Mouse (Mus musculus) embryo, embryonic 10.5 days (tissue): ENCODE measurements around the gene Capn11.

Experiments
- DNase-seq: peaks from one replicate; pipeline ENCODE4 v3.0.0-alpha.2; 2015; ENCODE audit warnings: low spot score

The Capn11 gene

DNA sequence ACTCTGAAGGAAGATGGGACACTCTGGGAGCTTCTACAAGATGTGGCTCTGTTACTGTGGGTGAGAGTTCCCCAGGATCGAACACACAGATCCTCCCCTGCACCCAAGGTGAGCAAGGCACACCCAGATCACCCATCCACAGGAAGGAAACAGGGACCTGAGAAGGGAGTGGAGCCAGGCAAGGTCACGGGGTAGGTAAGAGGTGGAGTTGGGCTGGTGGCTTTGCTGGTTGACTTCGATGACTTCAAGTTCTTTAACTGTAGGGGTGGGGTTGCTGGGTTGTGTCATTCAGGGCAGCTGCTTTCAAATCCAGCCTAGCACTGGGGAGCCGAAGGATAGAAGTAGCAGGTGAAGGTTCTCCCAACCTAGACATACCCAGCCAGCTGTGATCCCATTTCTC lies 23.7 kb upstream of the Capn11 start:
- no peak for DNase-seq

DNA sequence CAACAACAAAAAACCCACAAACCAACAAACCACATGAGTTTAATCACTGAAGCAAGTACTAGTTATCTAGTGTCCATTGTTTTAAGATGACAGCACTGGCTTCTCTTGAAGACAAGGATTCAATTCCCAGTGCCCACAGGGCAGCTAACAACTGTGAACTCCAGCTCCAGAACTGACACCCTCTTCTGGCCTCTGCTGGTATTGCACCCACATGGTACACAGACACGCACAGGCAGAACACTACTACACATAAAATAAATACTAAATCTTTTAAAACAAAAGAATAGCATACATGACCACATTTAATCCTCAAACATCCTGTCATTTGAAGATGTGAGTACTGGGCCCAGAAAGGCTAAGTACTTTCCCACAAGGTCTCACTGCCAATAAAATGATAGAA lies 22.5 kb upstream of the Capn11 start:
- peak; percentile 31 for DNase-seq

DNA sequence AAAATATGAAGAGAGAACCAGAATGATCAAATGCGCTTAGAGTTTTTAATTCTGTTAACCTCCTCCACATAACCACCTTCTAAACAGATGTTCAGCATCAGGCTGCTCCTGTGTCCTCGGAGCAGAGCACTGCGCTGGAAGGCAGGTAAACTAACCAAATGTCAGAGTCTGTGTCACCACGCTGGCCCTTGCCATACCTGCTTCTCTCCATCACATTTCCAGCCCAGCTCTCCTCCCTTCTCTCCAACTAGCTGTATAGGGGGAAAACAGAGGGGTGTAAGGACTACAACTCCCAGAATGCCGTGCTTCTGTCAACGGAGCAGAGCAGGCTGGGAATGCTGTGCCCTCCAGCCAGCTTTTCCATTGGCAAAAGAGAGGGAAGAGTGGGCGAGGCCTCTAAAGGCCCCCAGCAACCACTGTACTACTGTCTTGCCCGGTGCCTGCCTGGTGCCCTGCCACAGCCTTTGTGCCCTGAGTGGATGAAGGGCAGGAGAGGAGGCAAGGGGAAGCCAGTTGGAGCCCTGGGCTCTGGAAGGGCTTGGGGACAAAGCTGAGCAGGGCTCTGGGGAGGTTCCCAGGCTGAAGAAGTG lies 21.4 kb upstream of the Capn11 start:
- DNase-seq: peak; percentile 76

DNA sequence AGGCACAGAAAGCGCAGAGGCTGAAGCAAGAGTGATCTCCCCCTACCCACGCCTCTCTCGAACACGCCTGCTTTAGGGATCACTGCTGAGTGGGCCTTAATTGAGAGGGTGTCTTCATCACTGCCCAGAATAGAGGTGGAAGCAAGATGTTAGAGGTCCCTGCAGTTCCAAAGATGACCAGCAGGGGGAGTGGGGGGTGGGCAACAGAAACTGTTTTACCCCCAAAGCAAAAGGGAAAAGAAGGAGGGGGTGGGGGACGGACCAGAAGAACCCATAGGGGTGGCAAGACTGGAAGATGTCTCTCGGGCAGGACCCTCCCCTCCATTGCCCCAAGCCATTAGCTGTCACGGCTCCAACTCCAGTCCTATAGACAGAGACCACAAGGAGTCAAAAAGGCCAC lies 19.0 kb upstream of the Capn11 start:
- peak; percentile 68 for DNase-seq

DNA sequence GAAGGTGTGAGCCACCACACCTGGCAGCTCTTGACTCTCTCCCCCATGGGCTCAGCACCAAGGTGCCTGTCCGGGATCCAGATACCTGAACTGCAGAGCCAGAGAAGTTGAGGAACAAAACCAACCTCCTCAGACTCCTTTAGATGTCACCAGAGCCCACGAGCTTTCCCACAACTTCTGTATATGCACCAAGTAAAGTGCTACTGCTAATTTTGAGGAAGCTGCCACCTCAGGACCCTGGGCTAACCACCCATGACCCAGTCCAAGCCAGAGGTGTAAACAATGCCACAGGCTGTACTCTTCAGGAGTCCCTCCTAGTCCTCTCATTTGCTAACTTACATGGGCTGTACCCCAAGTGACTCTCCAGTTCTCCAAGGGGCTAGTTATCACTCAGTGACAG lies 13.5 kb upstream of the Capn11 start:
- no peak for DNase-seq

DNA sequence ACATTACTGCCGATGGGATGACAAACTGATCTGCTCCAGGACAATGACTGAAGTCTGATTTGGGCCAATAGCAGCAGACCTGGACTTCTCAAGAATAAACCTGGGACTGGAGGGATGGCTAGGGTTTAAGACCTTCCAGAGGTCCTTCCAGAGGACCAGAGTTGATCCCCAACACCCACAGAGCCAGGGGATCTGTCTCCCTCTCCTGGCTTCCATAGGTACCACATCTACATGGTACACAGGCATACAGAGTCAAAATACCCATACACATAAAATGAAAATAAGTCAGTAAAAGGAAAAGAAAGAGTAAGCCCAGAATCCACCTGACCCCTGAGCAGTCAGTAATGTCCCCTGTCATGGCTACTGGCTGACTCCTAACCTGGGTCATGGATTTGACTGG lies 12.7 kb upstream of the Capn11 start:
- peak; percentile 35 for DNase-seq

DNA sequence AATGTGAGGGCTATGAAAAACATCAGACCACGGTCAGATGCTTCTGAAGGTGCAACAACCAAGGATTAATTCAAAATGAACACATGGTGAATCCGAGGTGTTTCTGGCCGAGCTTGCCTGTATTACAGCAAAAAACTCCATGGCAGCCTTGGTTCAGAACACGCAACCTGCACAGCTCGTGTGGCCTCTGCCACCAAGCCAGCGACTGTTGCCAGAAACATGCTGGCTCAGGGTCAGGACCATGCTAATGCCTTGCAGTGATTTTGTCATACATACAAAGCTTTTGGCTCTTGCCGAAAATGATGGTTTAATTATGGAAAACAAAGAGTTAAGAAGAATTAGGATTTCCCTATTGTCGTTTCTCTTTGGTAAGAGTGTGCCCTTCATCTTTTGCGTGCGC lies 8.9 kb upstream of the Capn11 start:
- no peak for DNase-seq

DNA sequence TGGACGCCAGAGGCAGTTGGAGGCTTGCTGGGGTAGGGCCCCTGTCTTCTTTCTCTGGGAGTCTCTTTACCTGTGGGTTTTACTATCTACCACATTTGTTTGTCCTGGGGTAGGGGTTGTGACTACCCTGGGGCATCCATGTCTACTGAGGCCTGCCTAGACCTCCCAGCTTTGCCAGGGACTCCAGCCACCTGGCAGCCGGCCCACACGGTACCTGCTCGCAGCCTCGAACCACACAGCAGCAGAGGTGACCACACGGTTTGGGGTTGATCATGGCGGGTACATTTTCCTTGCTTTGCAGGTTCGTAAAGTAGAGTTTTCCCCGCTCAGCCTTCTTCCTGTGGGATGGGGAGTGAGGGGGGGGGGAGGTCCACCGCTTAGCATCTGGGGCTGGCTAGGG lies 8.4 kb upstream of the Capn11 start:
- DNase-seq: no peak

DNA sequence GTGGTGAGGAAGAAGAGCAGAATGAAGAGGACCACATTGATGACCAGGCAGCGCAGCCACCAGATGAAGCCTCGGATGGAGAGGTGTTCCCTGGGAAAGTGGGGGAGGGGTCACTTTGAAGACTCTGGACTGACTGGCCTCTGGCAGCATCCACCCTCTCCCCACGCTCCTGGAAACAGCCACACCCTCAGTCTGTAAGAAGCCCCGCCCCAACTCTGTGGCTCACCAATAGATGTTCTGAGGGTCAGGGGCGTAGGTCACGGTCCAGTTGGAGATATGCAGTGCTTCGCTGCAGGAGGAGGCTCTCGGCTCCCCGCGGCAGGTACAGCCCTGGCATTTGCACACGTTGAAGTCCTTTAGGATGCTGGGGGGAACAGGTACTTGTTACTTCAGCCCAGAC lies 7.0 kb upstream of the Capn11 start:
- DNase-seq: no peak

DNA sequence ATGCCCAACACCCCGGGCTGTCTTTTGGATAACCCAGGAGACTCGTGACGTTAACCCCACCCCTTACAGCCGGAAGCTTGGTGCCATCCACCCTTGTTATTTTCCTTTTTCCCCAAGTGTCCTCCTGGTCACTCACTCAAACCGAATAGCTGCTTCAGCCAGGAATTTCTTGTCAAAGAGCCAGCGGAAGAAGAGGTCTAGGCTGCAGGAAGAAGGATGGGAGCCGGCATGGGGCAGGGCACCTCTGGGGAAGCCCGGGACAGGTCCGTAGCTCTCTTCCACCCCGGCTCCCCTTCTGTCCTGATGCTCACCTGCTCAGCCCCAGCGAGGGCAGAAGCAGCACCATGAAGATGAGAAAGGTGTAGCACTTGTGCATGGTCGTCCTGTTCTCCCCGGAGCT lies 5.5 kb upstream of the Capn11 start:
- no peak for DNase-seq

DNA sequence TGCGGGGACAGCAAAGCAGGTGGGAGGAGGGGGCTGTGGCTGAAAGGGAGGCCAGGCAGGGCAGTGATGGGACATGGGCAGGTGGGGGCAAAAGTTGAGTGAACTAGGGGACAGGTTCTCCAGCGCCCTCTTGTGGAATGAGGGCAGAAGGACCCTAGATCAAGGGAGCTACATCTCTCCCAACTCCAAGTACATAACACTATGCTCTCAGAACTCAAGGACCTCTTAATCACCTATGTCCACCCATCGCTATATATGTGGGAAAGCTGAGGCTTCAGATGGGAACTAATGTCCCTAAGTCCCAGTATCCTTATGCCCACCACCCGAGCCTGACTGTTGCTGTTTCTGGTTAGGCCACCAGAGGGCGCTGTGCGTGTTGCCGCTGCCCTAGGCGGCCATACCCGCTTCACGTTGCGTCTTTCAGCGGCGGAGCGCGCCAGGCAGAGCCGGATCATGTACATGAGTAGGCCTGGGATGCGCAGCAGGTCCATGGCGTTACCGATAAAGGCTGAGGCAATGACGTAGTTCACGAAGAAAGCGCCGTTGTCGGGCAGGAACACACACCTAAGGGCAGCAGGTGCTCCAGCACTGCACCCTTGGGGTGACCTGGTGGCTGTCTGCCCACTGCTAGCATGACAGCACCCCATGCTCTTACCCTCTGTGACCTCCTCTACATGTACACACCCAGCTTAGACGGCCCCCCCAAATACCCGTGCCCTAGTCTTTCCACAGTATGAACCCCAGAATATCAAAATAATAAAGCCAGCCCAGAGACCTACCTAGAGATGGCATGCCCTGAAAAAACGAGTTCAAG lies 4.2 kb upstream of the Capn11 start:
- peak; percentile 82 for DNase-seq

DNA sequence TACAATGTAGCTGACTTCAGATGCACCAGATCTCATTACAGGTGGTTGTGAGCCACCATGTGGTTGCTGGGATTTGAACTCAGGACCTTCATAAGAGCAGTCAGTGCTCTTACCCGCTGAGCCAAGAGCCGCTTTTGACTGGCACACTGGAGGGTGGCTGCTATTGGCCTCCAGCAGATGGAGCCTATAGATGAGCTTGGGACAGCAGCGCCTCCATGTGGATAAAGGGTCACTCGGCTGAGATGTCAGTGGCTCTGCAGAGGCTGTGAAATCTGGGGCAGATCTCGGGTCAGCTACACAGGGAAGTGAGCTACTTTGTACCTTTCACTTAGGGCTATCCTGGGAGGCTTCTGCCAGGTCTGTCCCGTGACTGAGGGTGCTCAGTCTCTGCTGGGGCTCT lies 3.3 kb downstream of the Capn11 start:
- DNase-seq: peak; percentile 50

DNA sequence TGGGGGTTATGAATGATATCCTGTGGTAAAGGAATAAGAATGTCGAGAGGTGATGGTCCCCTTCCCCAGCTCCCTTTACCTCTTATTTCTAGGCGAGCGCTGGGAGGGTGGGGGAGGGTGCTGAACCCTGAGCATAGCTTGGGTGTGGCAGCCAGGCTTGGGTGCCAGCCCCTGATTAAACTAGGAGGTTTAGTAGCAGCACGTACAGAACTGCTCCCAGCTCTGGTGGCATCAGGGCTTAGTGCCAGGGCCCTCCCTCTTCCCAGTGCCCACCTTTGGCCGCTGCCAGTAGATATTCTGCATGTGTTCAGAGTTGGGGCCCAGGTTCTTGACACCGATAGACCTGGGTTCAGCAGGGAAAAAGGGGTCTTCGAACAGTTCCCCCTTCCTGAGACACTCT lies 5.9 kb downstream of the Capn11 start:
- DNase-seq: no peak

DNA sequence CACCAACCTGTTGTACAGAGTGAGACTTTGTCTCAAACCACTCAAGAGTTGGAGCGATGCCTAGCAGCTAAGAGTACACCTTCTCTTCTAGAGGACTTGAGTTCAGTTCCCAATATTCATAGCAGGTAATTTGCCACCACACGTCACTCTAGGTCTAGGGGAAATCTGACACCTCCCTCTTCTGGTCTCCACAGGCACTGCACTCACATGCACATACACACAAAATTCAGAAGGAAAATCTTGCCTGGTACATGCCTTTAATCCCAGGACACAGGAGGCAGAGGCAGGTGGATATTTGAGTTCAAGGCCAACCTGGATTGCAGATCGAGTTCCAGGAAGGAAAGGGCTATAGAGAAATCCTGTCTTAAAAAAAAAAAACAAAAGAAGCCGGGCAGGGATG lies 14.9 kb downstream of the Capn11 start:
- DNase-seq: no peak

DNA sequence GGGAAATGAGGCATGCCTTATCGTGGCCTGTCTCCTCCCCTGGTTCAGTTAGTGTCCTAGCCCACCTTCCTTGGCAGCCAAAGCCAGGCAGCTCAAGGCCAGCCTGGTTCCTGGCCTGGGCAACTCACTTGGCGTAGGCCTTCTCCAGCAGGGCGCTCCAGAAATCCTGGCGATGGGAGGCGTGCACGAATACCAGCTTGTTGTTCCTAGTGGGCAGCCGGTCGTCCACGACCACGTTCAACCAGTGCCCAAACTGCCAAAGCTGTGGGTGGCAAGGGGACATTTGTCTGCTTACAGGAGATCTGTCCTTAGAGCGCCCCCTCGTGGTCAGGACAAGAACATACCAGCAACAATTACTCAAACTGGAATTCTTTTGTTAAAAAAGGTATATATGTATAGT lies 16.4 kb downstream of the Capn11 start:
- DNase-seq: peak; percentile 82

DNA sequence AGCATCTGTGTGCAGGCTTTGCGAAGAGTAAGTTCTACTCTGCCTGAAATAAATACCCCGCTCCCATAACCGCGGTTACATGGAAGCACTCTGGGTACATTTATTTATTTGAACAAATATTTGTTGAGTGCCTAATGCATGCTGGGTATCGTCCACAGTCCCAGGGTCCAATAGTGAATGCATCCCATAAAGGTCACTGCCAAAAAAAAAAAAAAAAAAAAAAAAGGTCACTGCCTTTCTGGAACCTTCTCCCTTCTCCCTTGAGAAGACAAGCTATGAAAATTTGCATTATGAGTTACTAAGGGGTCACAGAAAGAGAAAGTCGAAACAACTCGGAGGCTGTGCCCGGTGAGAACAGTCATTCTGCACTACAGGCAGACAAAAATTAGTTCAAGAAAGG lies 17.1 kb downstream of the Capn11 start:
- DNase-seq: no peak

DNA sequence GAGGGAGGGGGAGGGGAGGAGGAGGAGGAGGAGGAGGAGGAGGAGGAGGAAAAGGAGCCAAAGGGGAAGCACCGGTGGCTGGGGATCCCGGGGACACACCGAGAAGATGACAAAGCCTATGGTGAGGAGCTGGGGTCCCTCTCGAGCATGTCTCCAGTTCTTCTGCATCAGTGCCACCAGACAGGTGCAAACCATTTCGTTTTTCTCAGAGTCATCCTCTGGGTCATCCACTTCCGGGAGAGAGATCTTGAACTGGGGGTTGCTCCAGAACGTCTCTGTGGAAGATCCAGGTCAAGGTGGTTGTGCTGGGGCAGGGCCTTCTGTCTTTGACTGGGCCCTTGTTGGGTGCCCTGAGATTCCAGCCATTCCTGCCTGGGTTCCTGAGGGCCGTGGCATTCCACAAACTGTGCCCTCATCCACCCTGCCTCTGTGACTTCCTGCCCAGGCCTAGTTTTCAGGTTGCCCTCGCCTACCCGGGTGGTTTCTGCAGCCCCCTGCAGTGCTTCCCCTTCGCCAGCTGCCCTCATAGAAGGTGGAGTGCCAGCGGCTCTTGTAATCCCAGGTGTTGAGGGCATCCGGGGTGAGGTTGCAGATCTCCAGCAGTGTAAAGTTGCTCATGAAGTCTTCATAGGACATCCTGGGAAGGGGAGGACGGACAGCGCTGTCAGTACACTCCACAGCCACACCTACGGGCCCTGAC lies 20.4 kb downstream of the Capn11 start:
- DNase-seq: no peak

DNA sequence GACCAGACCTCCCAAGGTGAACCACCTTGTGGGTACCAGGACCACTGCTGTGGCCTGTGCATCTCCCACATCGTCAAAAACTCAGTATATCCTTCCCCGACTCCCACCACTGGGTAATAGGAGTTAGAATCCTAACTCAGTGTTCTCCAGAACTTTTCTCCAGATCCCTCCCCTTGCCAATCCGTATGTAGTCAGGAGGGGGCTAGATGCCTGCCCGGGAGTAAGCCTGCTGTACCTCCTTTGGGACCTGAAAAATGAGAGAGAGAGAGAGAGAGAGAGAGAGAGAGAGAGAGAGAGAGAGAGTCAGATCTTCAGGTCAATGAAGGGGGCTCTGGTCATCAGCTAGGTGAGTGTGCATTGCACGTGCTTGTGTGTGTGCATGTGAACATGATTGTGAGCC lies 25.1 kb downstream of the Capn11 start:
- DNase-seq: no peak

DNA sequence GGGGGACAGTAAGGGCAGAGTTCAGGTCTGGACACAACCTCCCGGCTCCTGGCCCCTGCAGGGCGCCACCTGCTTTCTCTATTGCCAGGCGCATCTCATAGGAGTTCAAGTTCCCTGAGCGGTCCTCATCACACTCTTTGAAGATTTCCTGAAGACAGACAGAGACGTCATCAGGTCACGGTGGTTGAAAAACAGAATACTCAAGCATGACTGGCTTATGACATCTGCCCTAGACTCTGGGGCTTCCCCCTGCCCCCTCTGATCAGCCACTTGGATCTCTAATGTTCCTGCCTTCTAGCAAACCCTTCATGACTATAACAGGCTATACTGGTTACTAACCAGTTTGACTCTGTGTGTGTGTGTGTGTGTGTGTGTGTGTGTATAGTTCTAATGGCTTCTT lies 27.2 kb downstream of the Capn11 start:
- DNase-seq: no peak

DNA sequence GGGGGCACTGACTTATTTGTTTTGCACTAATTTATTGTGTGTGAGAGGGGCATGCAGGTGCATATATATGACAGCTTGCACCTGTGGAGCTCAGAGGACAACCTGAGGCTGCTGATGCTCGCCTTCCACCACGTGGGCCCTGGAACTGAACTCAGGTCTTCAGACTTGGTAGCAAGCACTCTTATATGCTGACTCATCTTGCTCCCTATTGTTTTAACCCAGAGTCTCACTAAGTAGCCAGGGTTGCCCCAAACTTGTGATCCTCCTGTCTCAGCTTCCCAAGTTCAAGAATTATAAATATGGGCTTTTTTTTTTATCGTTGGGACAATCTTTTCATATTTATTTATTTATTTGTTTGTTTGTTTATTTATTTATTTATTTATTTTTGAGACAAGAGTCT lies 28.1 kb downstream of the Capn11 start:
- DNase-seq: no peak

DNA sequence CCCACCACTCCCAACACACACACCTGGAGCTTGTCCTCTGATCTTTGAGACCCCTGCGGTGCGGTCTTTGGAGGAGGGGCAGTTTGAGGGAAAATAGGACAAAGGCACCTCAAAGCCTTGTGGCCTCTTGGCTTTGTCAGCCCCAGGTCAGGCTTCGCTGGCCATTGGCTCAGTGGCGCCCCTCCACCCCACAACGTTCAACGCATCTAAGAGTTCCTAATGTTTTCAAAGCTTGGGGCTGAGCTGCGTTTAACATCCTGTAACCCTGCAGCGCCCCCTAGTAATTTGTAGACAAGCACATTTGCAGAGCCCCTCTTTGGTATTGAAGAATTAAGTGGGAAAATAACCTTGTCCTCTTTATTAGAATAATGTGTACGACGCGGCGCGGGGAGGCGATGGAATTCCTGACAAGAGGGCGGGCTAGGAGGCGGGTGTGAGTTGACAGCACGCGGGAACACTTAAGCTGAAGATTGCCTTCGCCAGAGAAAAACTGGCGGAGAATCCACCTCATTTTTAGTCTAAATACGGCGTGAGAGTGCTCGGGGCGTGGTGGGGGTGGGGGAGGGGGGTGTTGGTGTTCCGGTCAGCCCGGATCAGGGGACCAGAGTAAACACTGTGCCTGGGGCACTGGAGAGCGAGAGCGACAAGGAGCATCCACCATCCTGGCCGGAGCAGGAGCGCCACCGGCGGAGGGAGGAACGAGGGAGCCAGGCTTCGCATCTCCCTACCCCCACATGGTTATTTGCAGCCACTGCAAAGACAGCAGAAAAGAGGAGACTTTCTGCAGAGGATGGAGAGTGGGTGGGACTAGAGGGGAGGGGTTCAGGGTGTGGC lies 29.0 kb downstream of the Capn11 start:
- peak; percentile 89 for DNase-seq
